Comparison of ENCODE assay signal across 9 mouse cellular contexts in the genomic region with DNA sequence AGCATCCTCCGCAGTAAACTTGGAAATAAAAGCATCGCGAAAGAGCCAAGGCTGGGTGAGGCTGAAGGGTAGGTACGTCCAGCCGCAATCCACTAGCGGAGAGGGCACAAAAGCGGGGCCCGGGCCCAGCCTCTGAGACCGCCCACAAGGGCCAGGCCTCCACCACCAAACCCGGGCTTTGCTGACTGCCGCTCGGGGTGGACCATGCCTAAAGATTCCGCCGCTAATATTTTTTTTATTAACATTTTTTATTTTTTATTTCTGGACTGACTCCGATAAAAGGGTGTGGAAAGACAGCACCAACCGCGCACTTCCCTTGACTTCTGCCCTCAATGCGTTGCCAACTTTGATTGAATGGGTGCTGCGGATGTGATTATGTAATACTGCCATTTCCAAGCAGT. TPM values are rescaled to one million over a fixed set of nuclear protein-coding genes. Genes with fewer than 3 reads are reported as not detected.
DNase-seq lines count a peak whose midpoint lies in the region; ATAC-seq lines count a peak whose summit lies in the region.
"Had no signal": no experiment of that assay in that cellular context is flagged by ENCODE, and none has a peak within 500 bp of the region (broad histone marks: within the 10 kb centered on the region; RNA-seq: fewer than 3 reads in every experiment).

No protein-coding gene starts in this region.

- no peak for ATAC-seq in cerebellum, adult (ENCODE audit: insufficient number of reproducible peaks, low FRiP score, low TSS enrichment)
- no peak for ATAC-seq in limb, embryonic 11.5 days (ENCODE audit: insufficient number of reproducible peaks, low FRiP score, low TSS enrichment, low read depth)

- peaks cover 75% of the 10 kb centered on the region for H3K27me3 ChIP-seq in limb, embryonic 11.5 days (ENCODE audit: control insufficient read depth, insufficient read depth, low read length)

- H3K27ac ChIP-seq in limb, embryonic 11.5 days (replicated peaks; ENCODE audit: low read depth, low read length): no peak overlapping the region

- no peak overlapping the region for H3K9ac ChIP-seq in limb, embryonic 11.5 days (ENCODE audit: low read length)

- peak; percentile 32 to 40 for DNase-seq in cerebellum, postnatal 36 days
- DNase-seq in testis, postnatal 14 days (ENCODE audit: low spot score): peak; percentile 29
- DNase-seq in testis, postnatal 10 days (ENCODE audit: low spot score): no peak
- peak; percentile 56 for DNase-seq in limb, embryonic 11.5 days (ENCODE audit: low spot score)
- DNase-seq in urinary bladder, postnatal 10 days (ENCODE audit: low spot score): no peak
- no peak for DNase-seq in thymus, postnatal 10 days (ENCODE audit: low spot score in 2 of 2)
- no peak for DNase-seq in adipocyte (ENCODE audit: low spot score)
- DNase-seq: adrenal gland, postnatal 25 days had no signal

- no peak overlapping the region for H3K4me3 ChIP-seq in limb, embryonic 11.5 days (ENCODE audit: low read depth, low read length)

- H3K4me2 ChIP-seq in limb, embryonic 11.5 days (ENCODE audit: low read depth, severe bottlenecking): no peak overlapping the region

- no peaks in the 10 kb centered on the region for H3K9me3 ChIP-seq in limb, embryonic 11.5 days (ENCODE audit: control insufficient read depth, low read length)

- H3K36me3 ChIP-seq in limb, embryonic 11.5 days (ENCODE audit: control insufficient read depth, insufficient read depth, low read length): no peaks in the 10 kb centered on the region

- peaks cover 11% of the 10 kb centered on the region; the same call in 1 of the 2 replicates for H3K4me1 ChIP-seq in limb, embryonic 11.5 days (ENCODE audit: control insufficient read depth, insufficient read depth, low read length)

- WGBS in limb, embryonic 11.5 days: under 1% methylated on average over 19 of the region's 19 CpGs

RNA-seq across cellular contexts. Expression of a gene that starts 3.9 kb away (rescaled TPM):
- polyA plus RNA-seq in limb, embryonic 11.5 days (2014; fragmentation: Nextera tagmentation; extraction: Ambion mirVana): 0.04 and 0.19 TPM in 2 replicates

Comparison
In these comparisons a context has a peak if more than half of its experiments do, and no peak if none do; other contexts are left out.
1. DNase-seq: peak in cerebellum, postnatal 36 days (2 of 2), testis, postnatal 14 days (single experiment) and limb, embryonic 11.5 days (single experiment); none in testis, postnatal 10 days (single experiment), urinary bladder, postnatal 10 days (single experiment), thymus, postnatal 10 days (0 of 2) and adipocyte (single experiment).